In the genomic region with DNA sequence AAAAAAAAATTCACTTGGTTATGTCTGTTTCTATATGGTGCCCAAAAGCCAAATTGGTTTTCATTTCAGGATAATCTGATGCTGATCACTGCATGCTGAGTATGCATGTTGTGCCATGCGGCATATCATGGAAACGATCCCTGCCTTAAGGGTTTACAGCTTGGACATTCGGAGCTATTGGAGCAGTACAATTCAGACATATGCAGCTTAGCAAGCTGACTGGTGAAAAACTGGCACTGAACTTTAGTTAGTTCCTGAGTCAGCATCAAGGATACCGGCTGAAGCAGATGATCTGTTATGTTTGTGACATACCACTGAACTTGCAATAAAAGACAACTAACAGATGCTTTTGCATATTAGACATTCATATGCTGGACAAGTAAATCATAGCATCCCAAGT, we compare ENCODE assay signal across 15 mouse cellular contexts.
"Had no signal": no experiment of that assay in that cellular context is flagged by ENCODE, and none has a peak within 500 bp of the region (broad histone marks: within the 10 kb centered on the region; RNA-seq: fewer than 3 reads in every experiment).

No protein-coding gene starts in this region.

- H3K4me1 ChIP-seq: limb, embryonic 10.5 days; liver, embryonic 15.5 days; megakaryocyte, embryonic 14.5 days; midbrain, embryonic 12.5 days; stomach, embryonic 15.5 days had no signal

- H3K36me3 ChIP-seq: limb, embryonic 10.5 days; liver, embryonic 15.5 days; midbrain, embryonic 12.5 days; stomach, embryonic 15.5 days had no signal

- H3K4me3 ChIP-seq: left cerebral cortex, adult 2 months; limb, embryonic 10.5 days; liver, embryonic 15.5 days; megakaryocyte, embryonic 14.5 days; midbrain, embryonic 12.5 days; stomach, embryonic 15.5 days had no signal

- H3K9ac ChIP-seq: liver, embryonic 15.5 days; lung, embryonic 14.5 days; midbrain, embryonic 12.5 days; stomach, embryonic 15.5 days had no signal

- H3K27ac ChIP-seq: left cerebral cortex, adult 2 months; limb, embryonic 10.5 days; liver, embryonic 15.5 days; macrophage; midbrain, embryonic 12.5 days; stomach, embryonic 15.5 days had no signal

- H3K4me2 ChIP-seq: liver, embryonic 11.5 days; liver, embryonic 15.5 days; lung, embryonic 14.5 days; midbrain, embryonic 12.5 days; stomach, embryonic 15.5 days had no signal

- ATAC-seq: midbrain, embryonic 16.5 days had no signal

- H3K9me3 ChIP-seq: limb, embryonic 10.5 days; liver, embryonic 15.5 days; midbrain, embryonic 12.5 days; stomach, embryonic 15.5 days had no signal

- DNase-seq: kidney, adult 8-10 months; kidney, postnatal 25 days; lung, embryonic 14.5 days; lung, postnatal 10 days; right cerebral cortex, postnatal 14 days; thymus, postnatal 36 days had no signal

- H3K27me3 ChIP-seq: liver, embryonic 15.5 days; megakaryocyte, embryonic 14.5 days; midbrain, embryonic 12.5 days; stomach, embryonic 15.5 days had no signal
